Mouse (Mus musculus) bone marrow, adult 2 months (tissue): ENCODE measurements around the gene Fgfr2.

Source experiments
- CTCF ChIP-seq: fragments of 200-500 bp; IDR thresholded peaks from 2 replicates; pipeline ENCODE4 v1.5.1; 2011; ENCODE audit warnings: low read length, control low read depth; ENCODE audit not compliant: control insufficient read depth, insufficient read depth
- POLR2A ChIP-seq: fragments of 200-500 bp; IDR thresholded peaks from 2 replicates; pipeline ENCODE4 v1.6.1; 2011; ENCODE audit warnings: low read depth, mild to moderate bottlenecking, control low read depth, low read length, borderline replicate concordance; ENCODE audit not compliant: control insufficient read depth

DNA sequence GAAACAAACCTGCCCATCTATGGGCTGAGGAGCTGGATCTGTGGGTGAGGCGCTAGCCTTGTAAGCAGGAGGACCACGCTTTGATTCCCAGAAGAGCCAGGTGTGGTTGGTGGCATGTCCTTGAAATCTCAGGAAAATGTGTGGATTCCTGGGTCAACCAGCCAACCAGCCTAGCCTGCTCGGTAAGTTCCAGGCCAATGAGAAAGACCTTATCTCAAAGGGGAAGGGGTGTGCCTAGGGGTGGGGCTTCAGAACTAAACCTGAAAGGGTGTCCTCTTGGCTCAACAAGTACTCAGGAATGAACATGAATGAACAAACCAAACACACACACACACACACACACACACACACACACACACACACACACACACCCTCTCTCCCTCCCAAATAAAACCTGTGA lies 81.4 kb downstream of the Fgfr2 start:
- no peak for TF ChIP-seq CTCF
- TF ChIP-seq POLR2A, result no peak
